Mouse (Mus musculus) liver, embryonic 13.5 days (tissue): ENCODE results near the gene Ntsr2. TPM values are rescaled to one million over a fixed set of nuclear protein-coding genes. Genes with fewer than 3 reads are reported as not detected.

Experiments used
- ATAC-seq: fragments of 200-750 bp; cut with Nextera tagmentation; 2 replicates; pipeline ENCODE4 v1.8.0; 2017; ENCODE audit warnings: low read depth, mild to moderate bottlenecking, moderate number of reproducible peaks, moderate library complexity
- DNase-seq: peaks from one replicate; pipeline ENCODE4 v3.0.0; 2022
- H3K27ac ChIP-seq: fragments of 300-500 bp; sonication (generic); 2 replicates; pipeline ENCODE4 v1.5.1; 2015; ENCODE audit warnings: moderate library complexity, mild to moderate bottlenecking, inconsistent platforms
- H3K27me3 ChIP-seq: fragments of 300-500 bp; sonication (generic); 2 replicates; pipeline ENCODE4 v1.6.1; 2015; ENCODE audit warnings: mild to moderate bottlenecking, inconsistent platforms
- H3K36me3 ChIP-seq: fragments of 300-500 bp; sonication (generic); 2 replicates; pipeline ENCODE4 v1.6.1; 2015; ENCODE audit warnings: mild to moderate bottlenecking, inconsistent platforms
- H3K4me1 ChIP-seq: fragments of 300-500 bp; sonication (generic); replicated peaks from 2 replicates; pipeline ENCODE4 v1.6.1; 2015; ENCODE audit warnings: inconsistent platforms
- H3K4me2 ChIP-seq: fragments of 300-500 bp; sonication (generic); 2 replicates; pipeline ENCODE4 v1.6.1; 2015; ENCODE audit warnings: inconsistent platforms, mild to moderate bottlenecking, moderate library complexity
- H3K4me3 ChIP-seq: fragments of 300-500 bp; sonication (generic); replicated peaks from 2 replicates; pipeline ENCODE4 v1.5.1; 2015; ENCODE audit warnings: mild to moderate bottlenecking, inconsistent platforms
- H3K9ac ChIP-seq: fragments of 300-500 bp; sonication (generic); 2 replicates; pipeline ENCODE4 v1.6.1; 2015; ENCODE audit warnings: mild to moderate bottlenecking, inconsistent platforms
- H3K9me3 ChIP-seq: fragments of 300-500 bp; sonication (generic); replicated peaks from 2 replicates; pipeline ENCODE4 v1.6.1; 2016; ENCODE audit warnings: inconsistent platforms
- WGBS: fragments of 180-500 bp; shearing (Covaris S2); methylation state at CpG from one replicate; pipeline ENCODE4 v1.1.7; 2015; ENCODE audit not compliant: insufficient replicate concordance; 5-methylcytosine and 5-hydroxymethylcytosine counted together
- polyA plus RNA-seq: library from polyadenylated mRNA; unstranded; fragments of >200 nt; fragmentation: Nextera tagmentation; extraction: Ambion mirVana; gene quantifications from 2 replicates; pipeline ENCODE4 v1.2.1, GENCODE M21; 2015

Gene Ntsr2
- polyA plus RNA-seq, 1 experiment from 2014 or later = not detected

GRCm38 (mm10) chr12:16696146-16696545, 43.0 kb downstream of the Ntsr2 start:
- DNase-seq (no peak), ATAC-seq (no peak)
- no peaks in the 10 kb centered on the region for H3K4me1 ChIP-seq
- WGBS = 78% methylated on average over 13 of the region's 13 CpGs
- H3K4me2 ChIP-seq = no peak overlapping the region
- H3K9ac ChIP-seq = no peak overlapping the region
- H3K27ac ChIP-seq = no peak overlapping the region
- no peaks in the 10 kb centered on the region for H3K9me3 ChIP-seq
- H3K4me3 ChIP-seq = no peak overlapping the region
- no peaks in the 10 kb centered on the region for H3K27me3 ChIP-seq
- peaks cover 5% of the 10 kb centered on the region; the same call in 1 of the 2 replicates for H3K36me3 ChIP-seq

- no peak for ATAC-seq
- Histone ChIP-seq H3K4me1 (no peaks in the 10 kb centered on the region), H3K9me3 (no peaks in the 10 kb centered on the region), H3K9ac (no peak overlapping the region), H3K27ac (no peak overlapping the region), H3K4me2 (no peak overlapping the region), H3K36me3 (peaks cover 5% of the 10 kb centered on the region; the same call in 1 of the 2 replicates), H3K27me3 (no peaks in the 10 kb centered on the region), H3K4me3 (no peak overlapping the region)
- WGBS = 73% methylated on average over 1 of the region's 1 CpGs
- DNase-seq = no peak
These were observed 45.5 kb downstream of the Ntsr2 start for GRCm38 (mm10) chr12:16698691-16699090.

Other genes with a start within 250 kb of the Ntsr2 start
- 5.3 and 6.8 TPM in 2 replicates for gene Lpin1, start 42.4 kb upstream of the Ntsr2 start, polyA plus RNA-seq
- 0.61 and 0.68 TPM in 2 replicates for gene Greb1, start 147.5 kb downstream of the Ntsr2 start, polyA plus RNA-seq
- gene E2f6, start 157.6 kb downstream of the Ntsr2 start, polyA plus RNA-seq = 22.6 and 26.1 TPM in 2 replicates
- 7.0 and 7.7 TPM in 2 replicates for gene Rock2, start 241.5 kb downstream of the Ntsr2 start, polyA plus RNA-seq